Mouse (Mus musculus): ENCODE data around the gene Tubg2. TPM values are rescaled to one million over a fixed set of nuclear protein-coding genes. Genes with fewer than 3 reads are reported as not detected.

The Tubg2 gene
- polyA plus RNA-seq, 1 experiment from 2014 or later: 3.0 TPM

- no peaks in the 10 kb centered on the region; the same call in 1 of the 2 replicates for H3K4me1 ChIP-seq (replicated peaks; ENCODE audit: control insufficient read depth, insufficient read depth)
- H3K4me2 ChIP-seq (replicated peaks; ENCODE audit: low read depth): no peak overlapping the region
- no peak for ATAC-seq (ENCODE audit: low FRiP score, low TSS enrichment)
- H3K27ac ChIP-seq (replicated peaks): 0 out of 2 replicates have a peak overlapping the region, but pooled peaks have one; percentile 4
- no peak overlapping the region for H3K4me3 ChIP-seq (ENCODE audit: low read depth, low read length)
- H3K36me3 ChIP-seq (ENCODE audit: control insufficient read depth, insufficient read depth, low read length): peaks cover 33% of the 10 kb centered on the region
- TF ChIP-seq CTCF (IDR thresholded peaks at IDR 0.05; ENCODE audit: low read depth) (no peak), EP300 (optimal IDR thresholded peaks at IDR 0.05) (no peak)
- no peak for DNase-seq (ENCODE audit: low spot score)
- no peaks in the 10 kb centered on the region for H3K9me3 ChIP-seq (ENCODE audit: control insufficient read depth, low read length)
- no peak overlapping the region for H3K9ac ChIP-seq (ENCODE audit: low read length)
- no peaks in the 10 kb centered on the region for H3K27me3 ChIP-seq (ENCODE audit: control insufficient read depth, insufficient read depth, low read length)
- WGBS: 80% methylated on average over 15 of the region's 15 CpGs
These were observed 5.8 kb downstream of the Tubg2 start for GRCm38 (mm10) chr11:101161551-101161950.

GRCm38 (mm10) chr11:101162301-101162700 is 6.6 kb downstream of the Tubg2 start:
- Histone ChIP-seq H3K9me3 (ENCODE audit: control insufficient read depth, low read length) (no peaks in the 10 kb centered on the region), H3K27ac (replicated peaks) (no peak overlapping the region; the same call in 1 of the 2 replicates), H3K27me3 (ENCODE audit: control insufficient read depth, insufficient read depth, low read length) (no peaks in the 10 kb centered on the region), H3K36me3 (ENCODE audit: control insufficient read depth, insufficient read depth, low read length) (peaks cover 36% of the 10 kb centered on the region), H3K4me2 (replicated peaks; ENCODE audit: low read depth) (no peak overlapping the region), H3K4me1 (replicated peaks; ENCODE audit: control insufficient read depth, insufficient read depth) (no peaks in the 10 kb centered on the region; the same call in 1 of the 2 replicates), H3K4me3 (ENCODE audit: low read depth, low read length) (no peak overlapping the region), H3K9ac (ENCODE audit: low read length) (no peak overlapping the region)
- no peak for ATAC-seq (ENCODE audit: low FRiP score, low TSS enrichment)
- no peak for TF ChIP-seq CTCF (IDR thresholded peaks at IDR 0.05; ENCODE audit: low read depth)
- TF ChIP-seq EP300 (optimal IDR thresholded peaks at IDR 0.05): no peak
- WGBS: 46% methylated on average over 5 of the region's 5 CpGs
- no peak for DNase-seq (ENCODE audit: low spot score)

GRCm38 (mm10) chr11:101162772-101163171 is 7.1 kb downstream of the Tubg2 start:
- DNase-seq (ENCODE audit: low spot score): no peak
- no peak overlapping the region for H3K4me2 ChIP-seq (replicated peaks; ENCODE audit: low read depth)
- H3K27me3 ChIP-seq (ENCODE audit: control insufficient read depth, insufficient read depth, low read length): no peaks in the 10 kb centered on the region
- H3K4me3 ChIP-seq (ENCODE audit: low read depth, low read length): no peak overlapping the region
- peak overlapping the region; percentile 35; the same call in 1 of the 2 replicates for H3K27ac ChIP-seq (replicated peaks)
- no peak for ATAC-seq (ENCODE audit: low FRiP score, low TSS enrichment)
- H3K9ac ChIP-seq (ENCODE audit: low read length): no peak overlapping the region
- no peaks in the 10 kb centered on the region for H3K9me3 ChIP-seq (ENCODE audit: control insufficient read depth, low read length)
- peaks cover 41% of the 10 kb centered on the region for H3K36me3 ChIP-seq (ENCODE audit: control insufficient read depth, insufficient read depth, low read length)
- no peaks in the 10 kb centered on the region; the same call in 1 of the 2 replicates for H3K4me1 ChIP-seq (replicated peaks; ENCODE audit: control insufficient read depth, insufficient read depth)
- 39% methylated on average over 5 of the region's 5 CpGs for WGBS
- TF ChIP-seq EP300 (optimal IDR thresholded peaks at IDR 0.05) (no peak), CTCF (IDR thresholded peaks at IDR 0.05; ENCODE audit: low read depth) (no peak)

GRCm38 (mm10) chr11:101163476-101164350 is 8.0 kb downstream of the Tubg2 start:
- Histone ChIP-seq H3K36me3 (ENCODE audit: control insufficient read depth, insufficient read depth, low read length) (peaks cover 45% of the 10 kb centered on the region), H3K4me1 (replicated peaks; ENCODE audit: control insufficient read depth, insufficient read depth) (no peaks in the 10 kb centered on the region; the same call in 1 of the 2 replicates), H3K9me3 (ENCODE audit: control insufficient read depth, low read length) (no peaks in the 10 kb centered on the region), H3K27ac (replicated peaks) (peak overlapping the region; percentile 35; the same call in 1 of the 2 replicates), H3K4me3 (ENCODE audit: low read depth, low read length) (peak overlapping the region; percentile 23; the same call in 1 of the 2 replicates), H3K9ac (ENCODE audit: low read length) (no peak overlapping the region), H3K27me3 (ENCODE audit: control insufficient read depth, insufficient read depth, low read length) (no peaks in the 10 kb centered on the region), H3K4me2 (replicated peaks; ENCODE audit: low read depth) (peak overlapping the region; percentile 42)
- DNase-seq (ENCODE audit: low spot score) (no peak), ATAC-seq (ENCODE audit: low FRiP score, low TSS enrichment) (no peak)
- TF ChIP-seq CTCF (IDR thresholded peaks at IDR 0.05; ENCODE audit: low read depth) (no peak), EP300 (optimal IDR thresholded peaks at IDR 0.05) (no peak)
- WGBS: 54% methylated on average over 48 of the region's 49 CpGs

- H3K9me3 ChIP-seq (ENCODE audit: control insufficient read depth, low read length): no peaks in the 10 kb centered on the region
- peak overlapping the region; percentile 42 for H3K4me2 ChIP-seq (replicated peaks; ENCODE audit: low read depth)
- 0 out of 2 replicates have a peak overlapping the region, but pooled peaks have one; percentile 8 for H3K27ac ChIP-seq (replicated peaks)
- 48% methylated on average over 21 of the region's 21 CpGs for WGBS
- TF ChIP-seq CTCF (IDR thresholded peaks at IDR 0.05; ENCODE audit: low read depth): no peak
- TF ChIP-seq EP300 (optimal IDR thresholded peaks at IDR 0.05): no peak
- no peak overlapping the region for H3K9ac ChIP-seq (ENCODE audit: low read length)
- DNase-seq (ENCODE audit: low spot score): no peak
- no peak for ATAC-seq (ENCODE audit: low FRiP score, low TSS enrichment)
- H3K4me3 ChIP-seq (ENCODE audit: low read depth, low read length): peak overlapping the region; percentile 23; the same call in 1 of the 2 replicates
- H3K27me3 ChIP-seq (ENCODE audit: control insufficient read depth, insufficient read depth, low read length): no peaks in the 10 kb centered on the region
- peaks cover 1% of the 10 kb centered on the region for H3K4me1 ChIP-seq (replicated peaks; ENCODE audit: control insufficient read depth, insufficient read depth)
- H3K36me3 ChIP-seq (ENCODE audit: control insufficient read depth, insufficient read depth, low read length): peaks cover 45% of the 10 kb centered on the region
These were observed 8.6 kb downstream of the Tubg2 start for GRCm38 (mm10) chr11:101164351-101164665.

Measured in stomach, postnatal 0 days (tissue).